Mouse (Mus musculus) limb, embryonic 14.5 days (tissue): ENCODE data around the gene Col1a2. TPM values are rescaled to one million over a fixed set of nuclear protein-coding genes. Genes with fewer than 3 reads are reported as not detected.

Source experiments
- ATAC-seq: fragments of 200-750 bp; cut with Nextera tagmentation; 2 replicates; pipeline ENCODE4 v1.8.0; 2017; ENCODE audit warnings: low read depth, moderate number of reproducible peaks, moderate TSS enrichment; ENCODE audit not compliant: low FRiP score
- DNase-seq: peaks from one replicate; pipeline ENCODE4 v3.0.0-alpha.2; 2015; ENCODE audit warnings: low spot score
- H3K27ac ChIP-seq: fragments of 300-500 bp; sonication (generic); replicated peaks from 2 replicates; pipeline ENCODE4 v1.5.1; 2014; ENCODE audit warnings: low read depth, mild to moderate bottlenecking, low read length, moderate library complexity, mixed read lengths
- H3K27me3 ChIP-seq: fragments of 300-500 bp; sonication (generic); 2 replicates; pipeline ENCODE4 v1.6.1; 2014; ENCODE audit warnings: low read length, mixed read lengths; ENCODE audit not compliant: control insufficient read depth, insufficient read depth
- H3K36me3 ChIP-seq: fragments of 300-500 bp; sonication (generic); 2 replicates; pipeline ENCODE4 v1.6.1; 2014; ENCODE audit warnings: mild to moderate bottlenecking, low read length, moderate library complexity, mixed read lengths; ENCODE audit not compliant: control insufficient read depth, insufficient read depth
- H3K4me1 ChIP-seq: fragments of 300-500 bp; sonication (generic); 2 replicates; pipeline ENCODE4 v1.6.1; 2014; ENCODE audit warnings: antibody characterized with exemption, low read length, mixed read lengths; ENCODE audit not compliant: control insufficient read depth, insufficient read depth
- H3K4me2 ChIP-seq: fragments of 300-500 bp; sonication (generic); replicated peaks from 2 replicates; pipeline ENCODE4 v1.6.1; 2014; ENCODE audit warnings: low read depth, mild to moderate bottlenecking, low read length, moderate library complexity; ENCODE audit not compliant: severe bottlenecking
- H3K4me3 ChIP-seq: fragments of 300-500 bp; sonication (generic); replicated peaks from 2 replicates; pipeline ENCODE4 v1.5.1; 2014; ENCODE audit warnings: low read length
- H3K9ac ChIP-seq: fragments of 300-500 bp; sonication (generic); 2 replicates; pipeline ENCODE4 v1.6.1; 2014; ENCODE audit warnings: mild to moderate bottlenecking, low read depth, low read length, moderate library complexity; ENCODE audit not compliant: severe bottlenecking
- H3K9me3 ChIP-seq: fragments of 300-500 bp; sonication (generic); 2 replicates; pipeline ENCODE4 v1.6.1; 2016; ENCODE audit warnings: low read length; ENCODE audit not compliant: control insufficient read depth
- POLR2A ChIP-seq: fragments of 200-500 bp; IDR thresholded peaks from 2 replicates; pipeline ENCODE4 v1.8.0; 2012; ENCODE audit warnings: inconsistent platforms, mild to moderate bottlenecking, moderate library complexity, borderline replicate concordance; ENCODE audit not compliant: insufficient read depth, insufficient read length; ENCODE audit errors: extremely low read depth
- WGBS: fragments of 180-500 bp; shearing (Covaris S2); extraction: QIAGEN DNeasy Blood & Tissue Kit; methylation state at CpG from one replicate; pipeline ENCODE4 v1.1.7; 2014; 5-methylcytosine and 5-hydroxymethylcytosine counted together
- polyA plus RNA-seq, 2 experiments: library from polyadenylated mRNA; depleted of rRNA in 1 of 2; stranded (reverse) in 1 of 2; unstranded in 1 of 2; fragments of >200 nt; fragmentation: Nextera tagmentation in 1 of 2; extraction: Ambion mirVana in 1 of 2; gene quantifications; 2 replicates each; pipeline versions ENCODE4 v1.2.1 to v1.2.3; 2012 to 2014

Col1a2 gene
- polyA plus RNA-seq, 2 experiments: 1,310 to 1,964 TPM

- peak overlapping the region; percentile 92 for H3K27ac ChIP-seq
- DNase-seq: peak; percentile 86
- H3K4me3 ChIP-seq: peak overlapping the region; percentile 17
- H3K4me1 ChIP-seq: peaks cover 39% of the 10 kb centered on the region
- H3K9me3 ChIP-seq: no peaks in the 10 kb centered on the region
- WGBS: 9% methylated on average over 6 of the region's 6 CpGs
- ATAC-seq: peak; percentile 91
- peak overlapping the region; percentile 31 for H3K4me2 ChIP-seq
- H3K36me3 ChIP-seq: no peaks in the 10 kb centered on the region
- peak overlapping the region; percentile 17; the same call in 1 of the 2 replicates for H3K9ac ChIP-seq
- no peaks in the 10 kb centered on the region for H3K27me3 ChIP-seq
- no peak for TF ChIP-seq POLR2A
Observed at GRCm38 (mm10) chr6:4489366-4490245, 15.0 kb upstream of the Col1a2 start.

GRCm38 (mm10) chr6:4493666-4494065, 10.9 kb upstream of the Col1a2 start:
- TF ChIP-seq POLR2A: no peak
- WGBS: 77% methylated on average over 2 of the region's 2 CpGs
- peaks cover 21% of the 10 kb centered on the region for H3K4me1 ChIP-seq
- no peak overlapping the region for H3K4me2 ChIP-seq
- H3K9me3 ChIP-seq: no peaks in the 10 kb centered on the region
- H3K27ac ChIP-seq: no peak overlapping the region
- H3K9ac ChIP-seq: no peak overlapping the region
- no peaks in the 10 kb centered on the region for H3K27me3 ChIP-seq
- H3K36me3 ChIP-seq: no peaks in the 10 kb centered on the region
- ATAC-seq: no peak
- H3K4me3 ChIP-seq: no peak overlapping the region
- DNase-seq: no peak

- ATAC-seq: peak; percentile 75
- no peak for DNase-seq
- no peaks in the 10 kb centered on the region for H3K4me1 ChIP-seq
- H3K36me3 ChIP-seq: no peaks in the 10 kb centered on the region
- H3K27ac ChIP-seq: 0 out of 2 replicates have a peak overlapping the region, but pooled peaks have one; percentile 28
- H3K27me3 ChIP-seq: no peaks in the 10 kb centered on the region
- 86% methylated on average over 1 of the region's 1 CpGs for WGBS
- H3K9ac ChIP-seq: no peak overlapping the region
- H3K9me3 ChIP-seq: no peaks in the 10 kb centered on the region
- H3K4me3 ChIP-seq: no peak overlapping the region
- no peak overlapping the region for H3K4me2 ChIP-seq
- no peak for TF ChIP-seq POLR2A
Observed at GRCm38 (mm10) chr6:4496428-4496827, 8.2 kb upstream of the Col1a2 start.

- no peak overlapping the region for H3K4me2 ChIP-seq
- 0 out of 2 replicates have a peak overlapping the region, but pooled peaks have one; percentile 14 for H3K27ac ChIP-seq
- peaks cover 9% of the 10 kb centered on the region; the same call in 1 of the 2 replicates for H3K4me1 ChIP-seq
Observed at GRCm38 (mm10) chr6:4503106-4503505, 1.5 kb upstream of the Col1a2 start.

GRCm38 (mm10) chr6:4505158-4505997, 764 bp downstream of the Col1a2 start:
- Histone ChIP-seq H3K9me3 (no peaks in the 10 kb centered on the region), H3K4me3 (peak overlapping the region; percentile 65), H3K27ac (peak overlapping the region; percentile 93), H3K9ac (peak overlapping the region; percentile 86), H3K4me2 (peak overlapping the region; percentile 70), H3K27me3 (no peaks in the 10 kb centered on the region), H3K4me1 (peaks cover 9% of the 10 kb centered on the region; the same call in 1 of the 2 replicates), H3K36me3 (peaks cover 11% of the 10 kb centered on the region)
- WGBS: 0% methylated on average over 31 of the region's 31 CpGs
- DNase-seq (peak; percentile 90), ATAC-seq (peak; percentile 97)
- TF ChIP-seq POLR2A: peak; percentile 87; the same call in 1 of the 2 replicates

More at GRCm38 (mm10) chr6:4503106-4503505, 1.5 kb upstream of the Col1a2 start:
- Histone ChIP-seq H3K4me3 (no peak overlapping the region), H3K9ac (no peak overlapping the region), H3K27me3 (no peaks in the 10 kb centered on the region), H3K9me3 (no peaks in the 10 kb centered on the region), H3K36me3 (no peaks in the 10 kb centered on the region)
- TF ChIP-seq POLR2A: no peak
- DNase-seq: no peak
- 0% methylated on average over 1 of the region's 1 CpGs for WGBS
- no peak for ATAC-seq
